Mouse (Mus musculus): ENCODE measurements around the gene Sppl2c. TPM values are rescaled to one million over a fixed set of nuclear protein-coding genes. Genes with fewer than 3 reads are reported as not detected.

Gene Sppl2c
- polyA plus RNA-seq (2012; rRNA removed) = not detected in 2 replicates

DNA sequence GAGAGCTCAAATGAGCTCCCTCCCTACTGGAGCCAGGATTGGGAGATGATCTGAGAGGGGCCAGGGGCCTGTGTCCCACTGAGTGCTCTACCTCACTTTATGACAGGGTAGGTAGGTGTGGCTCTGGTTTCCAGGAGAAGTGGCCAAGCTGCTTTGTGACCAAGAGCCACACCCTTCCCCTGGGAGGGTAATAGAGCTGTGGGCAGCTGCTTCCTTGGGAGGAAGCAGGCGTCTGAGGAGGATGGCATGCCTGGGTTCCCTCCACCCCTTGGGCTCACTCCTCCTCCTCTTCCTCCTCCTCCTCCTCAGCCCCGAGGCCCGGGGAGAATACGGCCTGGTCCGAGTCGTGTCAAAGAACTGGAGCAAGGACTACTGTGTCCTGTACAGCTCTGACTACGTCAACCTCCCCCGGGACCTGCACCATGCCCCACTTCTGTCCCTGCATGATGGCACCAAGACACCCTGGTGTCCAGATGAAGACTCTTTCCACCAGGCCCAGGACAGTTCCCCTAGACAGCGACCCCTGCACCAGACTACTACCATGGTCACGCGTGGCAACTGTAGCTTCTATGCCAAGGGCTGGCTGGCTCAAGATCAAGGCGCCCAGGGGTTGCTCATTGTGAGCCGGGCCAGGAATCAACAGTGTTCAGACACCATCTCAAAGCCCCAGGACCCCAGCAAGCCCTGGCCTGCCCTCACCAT, at the start of gene Sppl2c:
Sppl2c (plus strand) TSS at position 193 of the 702 bp plus-strand sequence.

DNA sequence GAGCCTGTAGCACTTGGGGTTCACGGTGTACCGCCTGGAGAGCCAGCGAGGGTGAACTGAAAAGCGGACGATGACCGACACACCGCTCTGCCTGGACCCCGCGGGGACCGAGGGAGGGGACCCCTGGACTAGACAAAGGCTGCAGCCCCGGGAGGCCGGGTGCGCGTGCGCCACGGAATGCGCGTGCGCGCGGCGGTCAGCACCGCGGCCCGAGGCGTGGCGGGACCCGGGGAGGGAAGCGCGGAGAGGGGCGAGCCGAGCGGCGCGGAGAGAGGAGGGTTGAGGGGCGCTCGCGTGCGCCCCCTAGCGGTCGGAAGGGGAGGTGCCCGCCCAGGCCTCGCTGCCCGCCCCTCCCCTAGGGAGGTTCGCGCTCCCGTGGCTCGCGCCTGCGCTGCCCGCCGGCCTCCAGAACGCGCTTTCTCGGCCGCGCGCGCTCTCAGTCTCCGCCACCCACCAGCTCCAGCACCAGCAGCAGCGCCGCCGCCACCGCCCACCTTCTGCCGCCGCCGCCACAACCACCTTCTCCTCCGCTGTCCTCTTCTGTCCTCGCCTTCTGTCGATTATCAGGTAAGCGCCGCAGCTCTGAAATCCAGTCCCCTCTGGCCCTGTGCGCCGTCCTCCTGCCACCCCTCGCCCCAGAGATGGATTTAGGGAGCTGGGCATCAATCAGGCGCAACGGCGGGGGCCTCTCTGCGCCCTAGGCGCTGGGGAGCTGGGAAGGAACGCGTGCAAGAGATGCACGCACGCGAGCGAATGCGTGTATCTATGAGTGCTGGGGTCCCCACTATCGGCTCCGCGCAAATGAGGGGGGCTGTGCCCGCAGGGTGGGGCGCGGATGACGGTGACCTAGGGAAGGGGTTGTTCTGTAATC, 45.1 kb downstream of the Sppl2c start, which contains the start of gene Mapt:
Mapt (plus strand) TSS at position 350 of the 871 bp plus-strand sequence.

Other genes with a start within 250 kb of the Sppl2c start
- gene Nsf, start 232.3 kb upstream of the Sppl2c start, polyA plus RNA-seq (2012; rRNA removed) = 77.8 and 88.1 TPM in 2 replicates
- 113 and 118 TPM in 2 replicates for gene Arf2, start 219.6 kb upstream of the Sppl2c start, polyA plus RNA-seq (2012; rRNA removed)
- gene Crhr1, start 53.5 kb upstream of the Sppl2c start, polyA plus RNA-seq (2012; rRNA removed) = 6.0 and 6.2 TPM in 2 replicates
- gene Mapt, start 45.1 kb downstream of the Sppl2c start, polyA plus RNA-seq (2012; rRNA removed) = 311 and 360 TPM in 2 replicates

Measured in central nervous system, embryonic 14 days (tissue).